Mouse (Mus musculus): ENCODE data around the gene Gpalpp1. TPM values are rescaled to one million over a fixed set of nuclear protein-coding genes. Genes with fewer than 3 reads are reported as not detected.

The Gpalpp1 gene
- total RNA-seq (2018; cell fraction: chromatin; rRNA removed) = 10 to 100 TPM; 10.8 to 36.1 (median 19.3) TPM
- total RNA-seq (2018; cell fraction: cytosol; rRNA removed) = 10 to 100 TPM; 20.0 to 32.9 (median 24.9) TPM
- 10 to 100 TPM; 13.7 to 42.3 (median 21.5) TPM for total RNA-seq (2018; cell fraction: nucleus; rRNA removed)
- 20.1 to 30.2 TPM (median 26.0 TPM) in 3 replicates for polyA plus RNA-seq (2018)

- H3K27ac ChIP-seq = peak within 1 kb of the TSS; percentile 57
- peak within 1 kb of the TSS; percentile 82 for H3K4me3 ChIP-seq (ENCODE audit: inconsistent target)
- peaks cover 72% of the 10 kb centered on the region for H3K79me2 ChIP-seq (ENCODE audit: inconsistent target)
- peaks cover 12% of the 10 kb centered on the region for H3K36me3 ChIP-seq (ENCODE audit: inconsistent target)
- under 1% methylated on average over 67 of the region's 69 CpGs for WGBS (ENCODE audit: missing documents)
Measured at GRCm38 (mm10) chr14:76110396-76111221, at the start of gene Gpalpp1, which contains the start of gene Nufip1. Gene Gpalpp1 (minus strand): TSS chr14:76110760. Gene Nufip1 (plus strand): TSS chr14:76110891.

DNA sequence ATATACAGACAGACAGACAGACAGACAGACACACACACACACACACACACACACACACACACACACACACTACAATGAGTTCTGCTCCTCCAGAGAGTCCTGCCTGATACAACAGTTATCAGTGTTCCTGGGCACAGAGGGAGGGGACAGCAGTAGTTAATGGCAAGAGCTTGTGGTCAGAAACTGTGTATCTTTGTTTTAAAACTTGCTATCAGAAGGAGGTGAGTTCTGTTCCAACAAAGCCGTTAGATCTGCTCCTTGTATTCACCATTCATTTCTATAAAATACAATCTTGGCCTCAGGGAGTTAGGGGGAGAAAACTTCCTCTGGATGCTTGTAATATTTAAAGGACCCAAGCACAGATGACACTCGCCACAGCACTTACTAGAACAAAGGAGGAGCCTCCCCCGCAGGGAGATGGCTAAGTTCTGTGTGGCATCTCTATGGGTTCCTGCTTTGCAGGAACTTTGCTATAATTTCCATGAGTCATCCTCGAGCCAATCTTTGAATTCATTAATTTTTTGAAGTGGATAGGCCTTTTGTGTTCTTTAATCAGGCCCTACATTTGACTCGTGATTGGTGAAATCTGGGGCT is 47.7 kb upstream of the Gpalpp1 start:
- WGBS (ENCODE audit: missing documents) = 79% methylated on average over 5 of the region's 5 CpGs
- Histone ChIP-seq H3K4me3 (ENCODE audit: inconsistent target) (no peak overlapping the region), H3K27ac (no peak overlapping the region)

GRCm38 (mm10) chr14:76153828-76154227 is 43.3 kb upstream of the Gpalpp1 start:
- Histone ChIP-seq H3K4me3 (ENCODE audit: inconsistent target) (no peak overlapping the region), H3K27ac (no peak overlapping the region), H3K36me3 (ENCODE audit: inconsistent target) (no peaks in the 10 kb centered on the region), H3K79me2 (ENCODE audit: inconsistent target) (no peaks in the 10 kb centered on the region)
- WGBS (ENCODE audit: missing documents) = 65% methylated on average over 5 of the region's 6 CpGs

More for the DNA sequence above, 47.7 kb upstream of the Gpalpp1 start:
- no peaks in the 10 kb centered on the region for H3K36me3 ChIP-seq (ENCODE audit: inconsistent target)
- no peaks in the 10 kb centered on the region for H3K79me2 ChIP-seq (ENCODE audit: inconsistent target)

GRCm38 (mm10) chr14:76153003-76153675 is 42.6 kb upstream of the Gpalpp1 start:
- 41% methylated on average over 24 of the region's 24 CpGs for WGBS (ENCODE audit: missing documents)
- H3K36me3 ChIP-seq (ENCODE audit: inconsistent target) = no peaks in the 10 kb centered on the region
- H3K27ac ChIP-seq = no peak overlapping the region
- H3K4me3 ChIP-seq (ENCODE audit: inconsistent target) = peak overlapping the region; percentile 74; the same call in 1 of the 2 replicates
- no peaks in the 10 kb centered on the region for H3K79me2 ChIP-seq (ENCODE audit: inconsistent target)

DNA sequence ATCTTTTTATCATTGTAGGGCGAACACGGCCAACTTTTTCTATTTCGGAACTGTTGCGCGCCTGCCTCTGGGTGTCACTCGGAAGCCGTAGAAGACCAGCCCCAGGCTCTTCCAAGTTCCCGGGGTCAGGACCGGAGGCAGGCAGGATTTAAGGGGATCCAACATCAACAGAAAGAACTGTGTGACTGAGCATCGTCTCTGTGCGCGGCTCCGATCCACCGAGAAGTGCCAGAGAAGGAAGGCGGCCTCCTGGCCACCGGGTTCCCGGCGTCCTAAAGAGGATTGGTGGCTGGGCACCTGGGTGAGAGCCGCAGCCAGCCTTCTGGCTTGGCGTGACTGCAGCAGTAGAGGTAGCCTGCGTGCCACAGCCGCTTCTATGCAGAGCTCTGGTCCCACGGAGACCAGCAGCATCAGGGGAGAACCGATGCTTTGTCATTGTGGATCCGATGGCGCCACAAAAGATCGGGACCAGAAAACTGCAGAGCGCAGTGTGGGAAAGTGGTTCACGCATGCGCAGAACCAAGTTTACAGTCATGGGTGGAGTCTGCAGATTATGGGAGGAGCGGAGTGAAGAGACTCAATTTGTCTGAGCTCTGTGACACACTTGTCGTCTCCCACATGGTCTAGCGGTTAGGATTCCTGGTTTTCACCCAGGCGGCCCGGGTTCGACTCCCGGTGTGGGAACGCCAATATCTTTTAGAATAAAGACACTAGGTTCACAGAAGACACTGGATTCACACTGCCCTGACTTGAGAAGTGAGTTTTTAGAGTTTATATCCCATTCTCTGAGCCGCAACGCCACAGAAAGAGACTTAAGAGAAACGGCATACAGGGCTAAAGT is 41.8 kb upstream of the Gpalpp1 start:
- Histone ChIP-seq H3K27ac (peak overlapping the region; percentile 46), H3K79me2 (ENCODE audit: inconsistent target) (no peaks in the 10 kb centered on the region), H3K4me3 (ENCODE audit: inconsistent target) (peak overlapping the region; percentile 74), H3K36me3 (ENCODE audit: inconsistent target) (no peaks in the 10 kb centered on the region)
- WGBS (ENCODE audit: missing documents) = under 1% methylated on average over 41 of the region's 41 CpGs

DNA sequence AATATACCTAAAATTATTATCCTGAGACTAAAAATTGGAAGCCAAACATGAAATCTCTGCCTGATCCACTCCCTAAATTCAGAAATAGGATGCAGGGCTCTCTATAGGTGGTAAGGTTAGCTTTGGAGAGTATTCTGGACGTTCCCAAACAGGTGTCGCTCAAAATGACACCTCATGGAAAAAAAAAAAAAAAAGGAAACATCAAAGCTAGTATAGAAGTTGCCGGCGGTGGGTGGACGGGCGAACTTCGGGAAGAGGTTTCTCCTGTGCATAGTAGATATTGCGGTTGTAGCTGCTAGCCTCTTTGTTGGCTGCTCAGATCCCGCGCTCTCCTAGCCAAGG is 41.2 kb upstream of the Gpalpp1 start:
- Histone ChIP-seq H3K36me3 (ENCODE audit: inconsistent target) (no peaks in the 10 kb centered on the region), H3K4me3 (ENCODE audit: inconsistent target) (peak overlapping the region; percentile 74), H3K27ac (no peak overlapping the region), H3K79me2 (ENCODE audit: inconsistent target) (no peaks in the 10 kb centered on the region)
- WGBS (ENCODE audit: missing documents) = 3% methylated on average over 10 of the region's 10 CpGs

GRCm38 (mm10) chr14:76151011-76151410 is 40.5 kb upstream of the Gpalpp1 start:
- 46% methylated on average over 2 of the region's 2 CpGs for WGBS (ENCODE audit: missing documents)
- H3K79me2 ChIP-seq (ENCODE audit: inconsistent target) = no peaks in the 10 kb centered on the region
- H3K27ac ChIP-seq = no peak overlapping the region
- H3K36me3 ChIP-seq (ENCODE audit: inconsistent target) = no peaks in the 10 kb centered on the region
- H3K4me3 ChIP-seq (ENCODE audit: inconsistent target) = no peak overlapping the region

DNA sequence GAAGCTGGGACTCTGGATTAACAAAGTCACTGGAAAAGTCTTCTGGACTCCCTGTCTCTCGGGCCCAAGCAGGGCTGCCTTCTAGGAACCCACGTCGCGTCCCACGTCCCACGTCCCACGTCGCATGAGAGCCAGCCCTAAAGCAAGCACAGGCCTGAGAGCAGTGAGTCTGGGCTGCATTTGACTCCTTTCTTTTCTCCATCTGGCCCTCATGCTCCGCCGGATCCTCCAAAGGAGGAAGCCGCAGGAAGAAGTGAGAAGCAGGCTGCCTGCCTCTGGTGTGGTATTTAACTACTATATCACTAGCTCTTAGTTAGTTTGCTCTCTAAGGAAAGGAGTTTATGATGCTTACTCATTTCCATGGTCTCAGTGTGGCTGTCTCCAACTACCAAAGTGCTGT is 39.9 kb upstream of the Gpalpp1 start:
- WGBS (ENCODE audit: missing documents) = 90% methylated on average over 11 of the region's 11 CpGs
- Histone ChIP-seq H3K36me3 (ENCODE audit: inconsistent target) (no peaks in the 10 kb centered on the region), H3K79me2 (ENCODE audit: inconsistent target) (no peaks in the 10 kb centered on the region), H3K4me3 (ENCODE audit: inconsistent target) (no peak overlapping the region), H3K27ac (no peak overlapping the region)

- no peaks in the 10 kb centered on the region for H3K36me3 ChIP-seq (ENCODE audit: inconsistent target)
- 45% methylated on average over 13 of the region's 13 CpGs for WGBS (ENCODE audit: missing documents)
- H3K79me2 ChIP-seq (ENCODE audit: inconsistent target) = no peaks in the 10 kb centered on the region
- no peak overlapping the region for H3K27ac ChIP-seq
- H3K4me3 ChIP-seq (ENCODE audit: inconsistent target) = no peak overlapping the region
Measured at GRCm38 (mm10) chr14:76149531-76150179, 39.1 kb upstream of the Gpalpp1 start.

- H3K36me3 ChIP-seq (ENCODE audit: inconsistent target) = no peaks in the 10 kb centered on the region
- H3K27ac ChIP-seq = no peak overlapping the region
- H3K79me2 ChIP-seq (ENCODE audit: inconsistent target) = no peaks in the 10 kb centered on the region
- no peak overlapping the region for H3K4me3 ChIP-seq (ENCODE audit: inconsistent target)
- 88% methylated on average over 10 of the region's 10 CpGs for WGBS (ENCODE audit: missing documents)
Measured at GRCm38 (mm10) chr14:76148294-76148693, 37.7 kb upstream of the Gpalpp1 start.

- WGBS (ENCODE audit: missing documents) = 84% methylated on average over 6 of the region's 6 CpGs
- H3K79me2 ChIP-seq (ENCODE audit: inconsistent target) = no peaks in the 10 kb centered on the region
- H3K27ac ChIP-seq = no peak overlapping the region
- no peak overlapping the region for H3K4me3 ChIP-seq (ENCODE audit: inconsistent target)
- H3K36me3 ChIP-seq (ENCODE audit: inconsistent target) = no peaks in the 10 kb centered on the region
Measured at GRCm38 (mm10) chr14:76147061-76147460, 36.5 kb upstream of the Gpalpp1 start.

- Histone ChIP-seq H3K27ac (no peak overlapping the region), H3K79me2 (ENCODE audit: inconsistent target) (no peaks in the 10 kb centered on the region), H3K36me3 (ENCODE audit: inconsistent target) (no peaks in the 10 kb centered on the region), H3K4me3 (ENCODE audit: inconsistent target) (no peak overlapping the region)
- 86% methylated on average over 7 of the region's 7 CpGs for WGBS (ENCODE audit: missing documents)
Measured at GRCm38 (mm10) chr14:76145868-76146267, 35.3 kb upstream of the Gpalpp1 start.

DNA sequence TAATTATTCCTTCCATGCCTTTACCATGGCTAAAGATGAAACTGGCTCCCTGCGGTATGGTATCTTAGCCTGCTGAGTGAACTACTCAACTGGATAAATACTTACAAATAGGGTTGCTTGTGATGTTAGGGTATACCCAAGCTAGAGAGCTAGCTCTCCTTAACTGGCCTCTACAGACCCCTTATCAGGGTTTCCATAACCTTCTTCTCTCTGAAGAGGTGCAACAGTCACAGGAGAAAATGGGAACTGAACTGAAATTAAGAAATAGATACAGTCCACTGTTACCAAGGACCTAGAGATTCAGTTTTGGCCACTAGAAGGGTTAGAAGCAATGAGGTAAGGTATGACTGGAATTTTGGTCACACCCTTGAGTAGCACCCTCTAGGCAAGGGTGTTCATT is 34.7 kb upstream of the Gpalpp1 start:
- no peak overlapping the region for H3K27ac ChIP-seq

More for the DNA sequence above, 34.7 kb upstream of the Gpalpp1 start:
- Histone ChIP-seq H3K4me3 (ENCODE audit: inconsistent target) (no peak overlapping the region), H3K36me3 (ENCODE audit: inconsistent target) (no peaks in the 10 kb centered on the region), H3K79me2 (ENCODE audit: inconsistent target) (no peaks in the 10 kb centered on the region)
- WGBS (ENCODE audit: missing documents) = 88% methylated on average over 1 of the region's 1 CpGs
